Mouse (Mus musculus): ENCODE results near the gene Vtn. TPM values are rescaled to one million over a fixed set of nuclear protein-coding genes. Genes with fewer than 3 reads are reported as not detected.

The Vtn gene
- polyA plus RNA-seq, 1 experiment from 2014 or later = 10.1 TPM

DNA sequence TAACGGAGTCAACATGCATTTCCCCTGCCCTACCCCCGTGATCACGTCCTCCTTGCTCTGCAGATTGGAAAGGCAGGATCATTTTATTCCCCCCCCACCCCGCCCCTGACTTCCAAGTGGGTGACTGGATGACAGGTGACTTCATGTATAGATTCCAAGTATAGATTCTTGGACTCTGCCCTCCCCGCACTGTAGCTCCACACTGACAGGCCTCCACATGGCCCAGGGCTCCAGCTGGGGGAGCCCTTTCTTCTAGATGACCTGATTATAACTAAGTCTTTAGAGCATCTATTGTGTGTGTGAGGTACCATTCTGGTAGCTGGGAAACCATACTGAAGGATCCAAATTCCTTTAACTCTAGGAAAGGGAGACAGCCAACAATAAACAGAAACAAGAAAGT lies 36.2 kb upstream of the Vtn start:
- H3K27ac ChIP-seq (ENCODE audit: low read length) = no peak overlapping the region
- ATAC-seq = no peak
- peaks cover 4% of the 10 kb centered on the region; the same call in 1 of the 2 replicates for H3K9me3 ChIP-seq (ENCODE audit: low read length)
- no peaks in the 10 kb centered on the region for H3K27me3 ChIP-seq (replicated peaks; ENCODE audit: insufficient read depth, low read length)
- DNase-seq (ENCODE audit: low spot score) = no peak
- H3K4me2 ChIP-seq (replicated peaks; ENCODE audit: low read depth, low read length) = no peak overlapping the region
- WGBS = 75% methylated on average over 5 of the region's 5 CpGs
- H3K4me1 ChIP-seq (ENCODE audit: insufficient read depth, low read depth, low read length) = peaks cover 5% of the 10 kb centered on the region; the same call in 1 of the 2 replicates
- no peak overlapping the region for H3K9ac ChIP-seq (replicated peaks; ENCODE audit: low read depth)
- TF ChIP-seq CTCF (IDR thresholded peaks at IDR 0.05) (no peak), EP300 (IDR thresholded peaks at IDR 0.05) (no peak)
- H3K36me3 ChIP-seq (ENCODE audit: insufficient read depth, low read length) = no peaks in the 10 kb centered on the region
- no peak overlapping the region for H3K4me3 ChIP-seq (ENCODE audit: low read depth, low read length)

GRCm38 (mm10) chr11:78463286-78464036 lies 35.4 kb upstream of the Vtn start:
- DNase-seq (ENCODE audit: low spot score) (no peak), ATAC-seq (no peak)
- no peak overlapping the region for H3K27ac ChIP-seq (ENCODE audit: low read length)
- peaks cover 5% of the 10 kb centered on the region; the same call in 1 of the 2 replicates for H3K4me1 ChIP-seq (ENCODE audit: insufficient read depth, low read depth, low read length)
- TF ChIP-seq EP300 (IDR thresholded peaks at IDR 0.05) (no peak), CTCF (IDR thresholded peaks at IDR 0.05) (no peak)
- H3K27me3 ChIP-seq (replicated peaks; ENCODE audit: insufficient read depth, low read length) = no peaks in the 10 kb centered on the region
- no peaks in the 10 kb centered on the region for H3K36me3 ChIP-seq (ENCODE audit: insufficient read depth, low read length)
- 49% methylated on average over 13 of the region's 13 CpGs for WGBS
- no peak overlapping the region for H3K9ac ChIP-seq (replicated peaks; ENCODE audit: low read depth)
- H3K4me2 ChIP-seq (replicated peaks; ENCODE audit: low read depth, low read length) = no peak overlapping the region
- H3K9me3 ChIP-seq (ENCODE audit: low read length) = peaks cover 4% of the 10 kb centered on the region; the same call in 1 of the 2 replicates
- H3K4me3 ChIP-seq (ENCODE audit: low read depth, low read length) = no peak overlapping the region

DNA sequence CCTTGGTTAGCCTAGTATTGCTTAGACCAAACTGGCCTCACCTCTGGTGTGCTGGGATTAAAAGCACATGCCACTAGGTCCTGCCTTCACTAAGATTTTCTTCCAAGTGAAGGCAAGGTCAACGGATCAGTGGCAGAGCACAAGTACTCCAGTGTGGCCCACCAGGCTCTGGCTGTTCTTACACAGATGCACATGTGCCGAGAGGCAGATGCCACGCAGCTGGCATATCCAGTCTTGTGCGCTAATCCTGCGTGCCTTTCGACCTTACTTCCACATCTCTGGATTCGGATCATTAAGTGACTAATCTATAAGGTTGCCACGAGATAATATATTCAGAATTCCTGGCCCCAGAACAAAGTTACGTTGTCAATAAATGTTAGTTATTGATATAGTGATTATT lies 33.8 kb upstream of the Vtn start:
- ATAC-seq = no peak
- Histone ChIP-seq H3K9ac (replicated peaks; ENCODE audit: low read depth) (0 out of 2 replicates have a peak overlapping the region, but pooled peaks have one; percentile 30), H3K27ac (ENCODE audit: low read length) (no peak overlapping the region), H3K4me2 (replicated peaks; ENCODE audit: low read depth, low read length) (peak overlapping the region; percentile 94), H3K36me3 (ENCODE audit: insufficient read depth, low read length) (no peaks in the 10 kb centered on the region), H3K4me1 (ENCODE audit: insufficient read depth, low read depth, low read length) (peaks cover 5% of the 10 kb centered on the region; the same call in 1 of the 2 replicates), H3K27me3 (replicated peaks; ENCODE audit: insufficient read depth, low read length) (no peaks in the 10 kb centered on the region), H3K9me3 (ENCODE audit: low read length) (peaks cover 4% of the 10 kb centered on the region; the same call in 1 of the 2 replicates), H3K4me3 (ENCODE audit: low read depth, low read length) (peak overlapping the region; percentile 65)
- WGBS = 29% methylated on average over 9 of the region's 9 CpGs
- no peak for DNase-seq (ENCODE audit: low spot score)
- TF ChIP-seq CTCF (IDR thresholded peaks at IDR 0.05) (no peak), EP300 (IDR thresholded peaks at IDR 0.05) (no peak)

DNA sequence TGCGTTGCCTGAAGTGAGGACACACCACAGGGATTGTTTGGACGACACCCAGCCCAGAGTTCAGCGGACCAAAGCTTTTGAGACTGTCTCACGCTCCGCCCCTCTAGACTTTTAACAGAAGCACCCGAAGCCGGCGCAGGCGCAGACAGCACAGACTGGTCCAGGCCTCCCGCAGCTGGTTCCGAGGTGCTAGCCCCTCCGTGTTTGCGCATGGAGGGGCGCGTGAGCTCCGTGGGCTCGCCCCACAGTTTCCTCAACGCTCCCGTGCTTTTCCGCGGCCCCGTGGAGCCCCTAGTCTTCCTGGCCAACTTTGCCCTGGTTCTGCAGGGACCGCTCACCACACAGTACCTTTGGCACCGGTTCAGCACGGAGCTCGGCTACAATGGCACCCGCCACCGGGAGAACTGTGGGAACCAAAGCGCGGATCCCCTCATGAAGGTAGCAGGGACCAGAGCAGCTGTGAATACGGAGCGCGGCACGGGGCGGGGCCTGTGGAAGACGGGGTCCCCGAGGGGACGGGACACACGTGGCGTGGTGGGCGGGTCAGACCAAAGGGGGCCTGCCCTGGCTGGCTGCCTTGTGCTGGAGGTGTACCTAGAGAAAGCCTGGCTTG lies 33.2 kb upstream of the Vtn start, which contains the start of gene Slc46a1:
Gene Slc46a1 (plus strand): TSS at position 130 of the 613 bp plus-strand sequence.
- ATAC-seq (peak; percentile 93), DNase-seq (ENCODE audit: low spot score) (peak; percentile 92)
- Histone ChIP-seq H3K9ac (replicated peaks; ENCODE audit: low read depth) (peak within 1 kb of the TSS; percentile 30), H3K9me3 (ENCODE audit: low read length) (peaks cover 4% of the 10 kb centered on the region; the same call in 1 of the 2 replicates), H3K36me3 (ENCODE audit: insufficient read depth, low read length) (no peaks in the 10 kb centered on the region), H3K4me1 (ENCODE audit: insufficient read depth, low read depth, low read length) (peaks cover 5% of the 10 kb centered on the region; the same call in 1 of the 2 replicates), H3K4me3 (ENCODE audit: low read depth, low read length) (peak within 1 kb of the TSS; percentile 65), H3K4me2 (replicated peaks; ENCODE audit: low read depth, low read length) (peak within 1 kb of the TSS; percentile 94), H3K27me3 (replicated peaks; ENCODE audit: insufficient read depth, low read length) (no peaks in the 10 kb centered on the region), H3K27ac (ENCODE audit: low read length) (peak within 1 kb of the TSS; percentile 54)
- WGBS = 1% methylated on average over 39 of the region's 41 CpGs
- no peak for TF ChIP-seq EP300 (IDR thresholded peaks at IDR 0.05)

- no peak for ATAC-seq
- Histone ChIP-seq H3K27ac (ENCODE audit: low read length) (peak overlapping the region; percentile 54; the same call in 1 of the 2 replicates), H3K4me1 (ENCODE audit: insufficient read depth, low read depth, low read length) (peaks cover 5% of the 10 kb centered on the region; the same call in 1 of the 2 replicates), H3K9me3 (ENCODE audit: low read length) (peaks cover 4% of the 10 kb centered on the region; the same call in 1 of the 2 replicates), H3K27me3 (replicated peaks; ENCODE audit: insufficient read depth, low read length) (no peaks in the 10 kb centered on the region), H3K9ac (replicated peaks; ENCODE audit: low read depth) (peak overlapping the region; percentile 30; the same call in 1 of the 2 replicates), H3K4me3 (ENCODE audit: low read depth, low read length) (peak overlapping the region; percentile 65), H3K4me2 (replicated peaks; ENCODE audit: low read depth, low read length) (peak overlapping the region; percentile 94), H3K36me3 (ENCODE audit: insufficient read depth, low read length) (no peaks in the 10 kb centered on the region)
- no peak for TF ChIP-seq CTCF (IDR thresholded peaks at IDR 0.05)
- no peak for TF ChIP-seq EP300 (IDR thresholded peaks at IDR 0.05)
- 68% methylated on average over 23 of the region's 23 CpGs for WGBS
- no peak for DNase-seq (ENCODE audit: low spot score)
These were observed 32.5 kb upstream of the Vtn start for GRCm38 (mm10) chr11:78466242-78466912.

- H3K4me2 ChIP-seq (replicated peaks; ENCODE audit: low read depth, low read length) = no peak overlapping the region
- no peaks in the 10 kb centered on the region for H3K9me3 ChIP-seq (ENCODE audit: low read length)
- no peak overlapping the region for H3K27ac ChIP-seq (ENCODE audit: low read length)
- WGBS = 67% methylated on average over 7 of the region's 7 CpGs
- H3K27me3 ChIP-seq (replicated peaks; ENCODE audit: insufficient read depth, low read length) = no peaks in the 10 kb centered on the region
- ATAC-seq (no peak), DNase-seq (ENCODE audit: low spot score) (no peak)
- H3K9ac ChIP-seq (replicated peaks; ENCODE audit: low read depth) = no peak overlapping the region
- TF ChIP-seq CTCF (IDR thresholded peaks at IDR 0.05) (no peak), EP300 (IDR thresholded peaks at IDR 0.05) (no peak)
- H3K4me3 ChIP-seq (ENCODE audit: low read depth, low read length) = no peak overlapping the region
- H3K4me1 ChIP-seq (ENCODE audit: insufficient read depth, low read depth, low read length) = peaks cover 5% of the 10 kb centered on the region; the same call in 1 of the 2 replicates
- no peaks in the 10 kb centered on the region for H3K36me3 ChIP-seq (ENCODE audit: insufficient read depth, low read length)
These were observed 31.4 kb upstream of the Vtn start for GRCm38 (mm10) chr11:78467515-78467914.
